Mouse (Mus musculus) liver, embryonic 14.5 days (tissue): Measurements from ENCODE around the gene Ms4a4c.

Source experiments
- CTCF ChIP-seq: IDR thresholded peaks from 2 replicates; pipeline ENCODE4 v1.5.1; 2016; ENCODE audit warnings: antibody characterized with exemption, low read depth, control low read depth
- EP300 ChIP-seq: IDR thresholded peaks from 2 replicates; pipeline ENCODE4 v1.6.1; 2016; ENCODE audit warnings: antibody characterized with exemption, low read depth

DNA sequence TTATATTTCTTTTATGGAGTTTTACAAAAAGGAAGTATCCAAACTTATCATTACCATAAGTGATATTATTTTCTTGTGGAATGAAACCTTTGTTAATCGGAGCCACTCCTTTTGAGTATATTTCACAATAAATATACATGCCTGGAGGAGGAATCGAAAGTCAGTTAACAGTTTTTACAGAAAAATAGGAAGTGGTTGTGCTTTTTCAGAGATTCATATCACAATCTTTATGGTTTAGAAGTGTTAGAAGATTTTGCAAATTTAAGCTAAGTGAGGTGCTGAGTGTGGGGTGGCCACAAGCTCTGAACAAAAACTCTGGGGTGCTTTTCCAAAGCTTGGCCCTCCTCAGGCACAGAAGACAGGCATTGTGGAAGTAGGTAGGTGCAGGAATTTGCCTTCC, 42.7 kb downstream of the Ms4a4c start:
- TF ChIP-seq CTCF (no peak), EP300 (no peak)
